ENCODE assay signal across 9 mouse cellular contexts in genomic region chr17:9879556-9880206, GRCm38 (mm10).
A peak's percentile ranks its signal among the peaks of the same experiment; 100 is the strongest.
DNase-seq lines count a peak whose midpoint lies in the region; ATAC-seq and TF ChIP-seq lines count a peak whose summit lies in the region.
"Had no signal": no experiment of that assay in that cellular context is flagged by ENCODE, and none has a peak within 500 bp of the region (broad histone marks: within the 10 kb centered on the region; RNA-seq: fewer than 3 reads in every experiment).

No protein-coding gene starts in this region.

- WGBS in forebrain, embryonic 13.5 days = 35% methylated on average over 12 of the region's 12 CpGs
- 47% methylated on average over 12 of the region's 12 CpGs for WGBS in midbrain, postnatal 0 days
- WGBS in thymus, adult 2 months = 96% methylated on average over 12 of the region's 12 CpGs

- no peak overlapping the region for H3K4me2 ChIP-seq in forebrain, embryonic 13.5 days
- no peak overlapping the region for H3K4me2 ChIP-seq in midbrain, postnatal 0 days (ENCODE audit: low read depth, low read length, poor library complexity, severe bottlenecking)
- H3K4me2 ChIP-seq: lung, embryonic 14.5 days had no signal

- no peak overlapping the region for H3K9ac ChIP-seq in forebrain, embryonic 13.5 days
- H3K9ac ChIP-seq in midbrain, postnatal 0 days (replicated peaks; ENCODE audit: low read length, poor library complexity, severe bottlenecking) = no peak overlapping the region
- H3K9ac ChIP-seq: lung, embryonic 14.5 days had no signal

- H3K27me3 ChIP-seq in forebrain, embryonic 13.5 days = no peaks in the 10 kb centered on the region
- H3K27me3 ChIP-seq in midbrain, postnatal 0 days (ENCODE audit: insufficient read depth, low read length) = no peaks in the 10 kb centered on the region
- H3K27me3 ChIP-seq in thymus, adult 2 months (ENCODE audit: control insufficient read depth, insufficient read depth, low read length) = no peaks in the 10 kb centered on the region

- H3K36me3 ChIP-seq in forebrain, embryonic 13.5 days (ENCODE audit: poor library complexity, severe bottlenecking) = no peaks in the 10 kb centered on the region
- H3K36me3 ChIP-seq in midbrain, postnatal 0 days (ENCODE audit: insufficient read depth, low read length) = no peaks in the 10 kb centered on the region
- no peaks in the 10 kb centered on the region for H3K36me3 ChIP-seq in thymus, adult 2 months (ENCODE audit: control insufficient read depth, insufficient read depth, low read length)

- H3K4me3 ChIP-seq in forebrain, embryonic 13.5 days = no peak overlapping the region
- H3K4me3 ChIP-seq in midbrain, postnatal 0 days (ENCODE audit: low read depth, low read length) = no peak overlapping the region
- H3K4me3 ChIP-seq in thymus, adult 2 months (ENCODE audit: control insufficient read depth, insufficient read depth, low read length) = no peak overlapping the region

- peak overlapping the region; percentile 93 for H3K27ac ChIP-seq in forebrain, embryonic 13.5 days
- peak overlapping the region; percentile 72 for H3K27ac ChIP-seq in midbrain, postnatal 0 days (ENCODE audit: low read depth, low read length)
- H3K27ac ChIP-seq in thymus, adult 2 months (ENCODE audit: control insufficient read depth, insufficient read depth, low read length) = no peak overlapping the region

- TF ChIP-seq POLR2A in thymus, adult 2 months (IDR thresholded peaks at IDR 0.05; ENCODE audit: control insufficient read depth, extremely low read depth, insufficient read depth, low read length, poor library complexity) = no peak

- intact Hi-C loops in heart, postnatal 36 days (cut with DNase I) = no loop called here

- DNase-seq in heart, adult 11 months = peak; percentile 75
- DNase-seq in heart, postnatal 36 days = no peak
- peak; percentile 45 for DNase-seq in layer of hippocampus, adult 9-10 months (ENCODE audit: low spot score)
- peak; percentile 78 for DNase-seq in midbrain, postnatal 0 days (ENCODE audit: low spot score)
- DNase-seq in thymus, postnatal 10 days (ENCODE audit: low spot score in 2 of 2) = no peak
- DNase-seq in lung, adult 18-20 months = no peak
- DNase-seq in thymus, adult 2 months = no peak
- DNase-seq: lung, embryonic 14.5 days had no signal

- no peak for TF ChIP-seq CTCF in midbrain, postnatal 0 days (IDR thresholded peaks at IDR 0.05)
- TF ChIP-seq CTCF in thymus, adult 2 months (IDR thresholded peaks at IDR 0.05; ENCODE audit: borderline replicate concordance, control insufficient read depth, extremely low read depth, insufficient read depth, low read length, poor library complexity) = no peak

- peaks cover 34% of the 10 kb centered on the region for H3K4me1 ChIP-seq in forebrain, embryonic 13.5 days
- H3K4me1 ChIP-seq in midbrain, postnatal 0 days (ENCODE audit: insufficient read depth, low read length) = no peaks in the 10 kb centered on the region
- H3K4me1 ChIP-seq in thymus, adult 2 months (replicated peaks; ENCODE audit: control insufficient read depth, insufficient read depth, low read length) = no peaks in the 10 kb centered on the region

- H3K9me3 ChIP-seq in forebrain, embryonic 13.5 days (replicated peaks) = no peaks in the 10 kb centered on the region
- no peaks in the 10 kb centered on the region for H3K9me3 ChIP-seq in midbrain, postnatal 0 days (ENCODE audit: low read length)

- peak; percentile 88 for ATAC-seq in forebrain, embryonic 13.5 days
- peak; percentile 68; the same call in 1 of the 2 replicates for ATAC-seq in midbrain, postnatal 0 days (ENCODE audit: low FRiP score)

Comparison
In these comparisons a context has a peak if more than half of its experiments do, and no peak if none do; other contexts are left out.
1. DNase-seq: peak in heart, adult 11 months (single experiment), layer of hippocampus, adult 9-10 months (single experiment) and midbrain, postnatal 0 days (single experiment); none in heart, postnatal 36 days (0 of 2), thymus, postnatal 10 days (0 of 2), lung, adult 18-20 months (0 of 2) and thymus, adult 2 months (single experiment).